Mouse (Mus musculus) liver, postnatal 0 days (tissue): ENCODE results near the gene Gm5431.
A peak's percentile ranks its signal among the peaks of the same experiment; 100 is the strongest.

Experiments used
- CTCF ChIP-seq: sonication (generic); IDR thresholded peaks from 2 replicates; pipeline ENCODE4 v1.5.1; 2016; ENCODE audit warnings: antibody characterized with exemption, low read depth
- EP300 ChIP-seq: IDR thresholded peaks from 2 replicates; pipeline ENCODE4 v1.6.1; 2016; ENCODE audit warnings: antibody characterized with exemption, low read depth, mild to moderate bottlenecking

DNA sequence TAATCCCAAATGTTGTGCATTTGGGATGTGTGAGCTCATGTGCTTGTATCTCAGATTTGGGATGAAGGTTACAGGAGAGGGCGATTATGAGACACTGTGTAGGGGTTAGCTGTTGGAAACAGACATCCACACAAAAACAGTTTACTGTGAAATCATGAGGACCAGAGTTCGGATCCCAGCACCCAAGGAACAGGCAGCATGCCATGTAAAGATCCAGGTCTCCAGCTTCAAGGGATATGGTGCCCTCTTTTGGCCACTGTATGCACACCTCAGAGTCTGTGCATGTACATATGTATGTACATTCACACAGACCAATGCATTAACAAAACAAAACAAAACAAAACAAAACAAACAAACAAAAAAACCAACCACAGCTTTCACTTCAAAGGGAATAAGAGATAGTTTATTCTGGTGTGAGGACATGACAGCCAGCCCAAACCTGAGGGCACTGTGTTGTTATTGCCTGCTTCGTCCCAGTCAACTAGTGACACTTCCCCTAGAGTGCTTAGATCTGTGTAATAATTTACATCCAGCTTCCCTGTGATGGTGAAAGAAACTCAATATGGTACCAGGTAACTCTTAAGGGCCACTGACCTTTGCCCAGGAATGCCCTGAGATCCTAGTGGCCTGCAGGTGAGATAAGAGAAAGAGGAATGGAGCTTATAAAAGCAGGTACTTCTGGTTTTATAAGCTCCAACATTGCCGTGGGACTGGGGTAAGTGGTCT, 50.6 kb downstream of the Gm5431 start:
- peak; percentile 55 for TF ChIP-seq CTCF
- TF ChIP-seq EP300 = no peak
